Mouse (Mus musculus) adrenal gland, adult 10 weeks (tissue): ENCODE data around the gene 2610528J11Rik. TPM values are rescaled to one million over a fixed set of nuclear protein-coding genes. Genes with fewer than 3 reads are reported as not detected.

Experiments
- polyA plus RNA-seq: library from polyadenylated mRNA; stranded (reverse); fragments of 350-450 nt; fragmentation: Illumina TruSeq; extraction: RNeasy Lipid Tissue Mini Kit (QIAGEN cat#74804); gene quantifications from one replicate; pipeline ENCODE4 v1.2.3, GENCODE M21; 2014; ENCODE audit warnings: low read depth, low replicate concordance

2610528J11Rik gene
- not detected for polyA plus RNA-seq

GRCm38 (mm10) chr4:118526408-118527334, at the start of gene 2610528J11Rik:
TSS of gene 2610528J11Rik (plus strand) at chr4:118526999.

GRCm38 (mm10) chr4:118489717-118490132, 37.1 kb upstream of the 2610528J11Rik start, which contains the start of gene Tie1:
TSS of gene Tie1 (minus strand) at chr4:118490061.

GRCm38 (mm10) chr4:118543592-118544260, 16.9 kb downstream of the 2610528J11Rik start, which contains the start of gene Tmem125:
TSS of gene Tmem125 (minus strand) at chr4:118544044.

Other genes with a start within 250 kb of the 2610528J11Rik start
- gene Ptprf, start 235.6 kb upstream of the 2610528J11Rik start, polyA plus RNA-seq, result 1.3 TPM
- gene Szt2, start 117.7 kb upstream of the 2610528J11Rik start, polyA plus RNA-seq, result 0.52 TPM
- 35.1 TPM for gene Med8, start 117.7 kb upstream of the 2610528J11Rik start, polyA plus RNA-seq
- gene Elovl1, start 98.9 kb upstream of the 2610528J11Rik start, polyA plus RNA-seq, result 41.9 TPM
- gene Cdc20, start 89.6 kb upstream of the 2610528J11Rik start, polyA plus RNA-seq, result 2.4 TPM
- not detected for gene Mpl, start 69.5 kb upstream of the 2610528J11Rik start, polyA plus RNA-seq
- gene Tie1, start 36.9 kb upstream of the 2610528J11Rik start, polyA plus RNA-seq, result 3.1 TPM
- not detected for gene Tmem125, start 17.0 kb downstream of the 2610528J11Rik start, polyA plus RNA-seq
- not detected for gene Cfap57, start 93.8 kb downstream of the 2610528J11Rik start, polyA plus RNA-seq
- gene Ebna1bp2, start 93.8 kb downstream of the 2610528J11Rik start, polyA plus RNA-seq, result 22.7 TPM
- not detected for gene Olfr62, start 132.0 kb downstream of the 2610528J11Rik start, polyA plus RNA-seq
- not detected for gene Olfr1342, start 165.8 kb downstream of the 2610528J11Rik start, polyA plus RNA-seq
- not detected for gene Olfr1341, start 176.5 kb downstream of the 2610528J11Rik start, polyA plus RNA-seq
- gene Olfr1340, start 193.1 kb downstream of the 2610528J11Rik start, polyA plus RNA-seq, result not detected
- not detected for gene Olfr1339, start 205.2 kb downstream of the 2610528J11Rik start, polyA plus RNA-seq
- not detected for gene Olfr1338, start 231.7 kb downstream of the 2610528J11Rik start, polyA plus RNA-seq